Mouse (Mus musculus) T-helper 17 cell (primary cell): ENCODE data around the gene Tnrc6b.

ENCODE experiments used
- in situ Hi-C, 2 experiments: fragments of 300-600 bp; cut with MboI, MseI; formaldehyde crosslinking; loops; 1 replicate in 1 of 2; 2 replicates in 1 of 2; pipeline ENCODE4 v1.15.1; 2025; ENCODE audit warnings: high pct_unique_total_duplicates in 2 of 2

The Tnrc6b gene

GRCm38 (mm10) chr15:80710608-80711363 lies at the start of gene Tnrc6b:
Tnrc6b (plus strand) TSS chr15:80711313.
- in situ Hi-C loops, result no loop called here

- in situ Hi-C loops, result loop anchor here in 1 of 2 experiments (5.0 kb wide), 1 partner anchor 643 kb away; no protein-coding TSS in a partner anchor
Measured at GRCm38 (mm10) chr15:80664444-80664843, 46.7 kb upstream of the Tnrc6b start.

- in situ Hi-C loops, result no loop called here
Measured at GRCm38 (mm10) chr15:80671295-80672252, 39.5 kb upstream of the Tnrc6b start, which contains the start of gene Fam83f. Fam83f (plus strand) TSS chr15:80671847.

GRCm38 (mm10) chr15:80672810-80673209 lies 38.3 kb upstream of the Tnrc6b start:
- in situ Hi-C loops, result no loop called here

- in situ Hi-C loops, result no loop called here
Measured at GRCm38 (mm10) chr15:80673337-80674095, 37.6 kb upstream of the Tnrc6b start.

GRCm38 (mm10) chr15:80674700-80675099 lies 36.4 kb upstream of the Tnrc6b start:
- in situ Hi-C loops, result no loop called here

GRCm38 (mm10) chr15:80679515-80680215 lies 31.4 kb upstream of the Tnrc6b start:
- in situ Hi-C loops, result loop anchor here in 1 of 2 experiments (5.0 to 10.0 kb wide), 2 partner anchors 125 to 397 kb away; no protein-coding TSS in a partner anchor

- in situ Hi-C loops, result loop anchor here in 1 of 2 experiments (5.0 to 10.0 kb wide), 2 partner anchors 126 to 398 kb away; no protein-coding TSS in a partner anchor
Measured at GRCm38 (mm10) chr15:80680347-80681030, 30.6 kb upstream of the Tnrc6b start.

- in situ Hi-C loops, result loop anchor here in 1 of 2 experiments (5.0 to 10.0 kb wide), 2 partner anchors 127 to 399 kb away; no protein-coding TSS in a partner anchor
Measured at GRCm38 (mm10) chr15:80681466-80681881, 29.6 kb upstream of the Tnrc6b start.

GRCm38 (mm10) chr15:80682343-80682742 lies 28.8 kb upstream of the Tnrc6b start:
- in situ Hi-C loops, result loop anchor here in 1 of 2 experiments (5.0 to 10.0 kb wide), 2 partner anchors 128 to 400 kb away; no protein-coding TSS in a partner anchor

- in situ Hi-C loops, result loop anchor here in 1 of 2 experiments (5.0 to 10.0 kb wide), 2 partner anchors 128 to 401 kb away; no protein-coding TSS in a partner anchor
Measured at GRCm38 (mm10) chr15:80683151-80683550, 28.0 kb upstream of the Tnrc6b start.

GRCm38 (mm10) chr15:80683990-80684389 lies 27.1 kb upstream of the Tnrc6b start:
- in situ Hi-C loops, result loop anchor here in 1 of 2 experiments (5.0 to 10.0 kb wide), 2 partner anchors 129 to 402 kb away; no protein-coding TSS in a partner anchor

- in situ Hi-C loops, result loop anchor here (5.0 to 10.0 kb wide), 3 partner anchors 130 to 403 kb away; no protein-coding TSS in a partner anchor
Measured at GRCm38 (mm10) chr15:80684786-80685602, 26.1 kb upstream of the Tnrc6b start.

GRCm38 (mm10) chr15:80685603-80685895 lies 25.6 kb upstream of the Tnrc6b start:
- in situ Hi-C loops, result loop anchor here (5.0 to 10.0 kb wide), 2 partner anchors 131 to 348 kb away; no protein-coding TSS in a partner anchor

- in situ Hi-C loops, result loop anchor here (5.0 to 10.0 kb wide), 2 partner anchors 134 to 351 kb away; no protein-coding TSS in a partner anchor
Measured at GRCm38 (mm10) chr15:80688536-80688935, 22.6 kb upstream of the Tnrc6b start.

- in situ Hi-C loops, result no loop called here
Measured at GRCm38 (mm10) chr15:80693492-80693891, 17.6 kb upstream of the Tnrc6b start.

- in situ Hi-C loops, result no loop called here
Measured at GRCm38 (mm10) chr15:80694125-80694910, 16.8 kb upstream of the Tnrc6b start.

GRCm38 (mm10) chr15:80697564-80697963 lies 13.5 kb upstream of the Tnrc6b start:
- in situ Hi-C loops, result loop anchor here (5.0 kb wide), 3 partner anchors 50 to 415 kb away; no protein-coding TSS in a partner anchor
